Mouse (Mus musculus): ENCODE data around the gene Lrrc29. TPM values are rescaled to one million over a fixed set of nuclear protein-coding genes. Genes with fewer than 3 reads are reported as not detected.
A peak's percentile ranks its signal among the peaks of the same experiment; 100 is the strongest.

The Lrrc29 gene
- polyA plus RNA-seq, 1 experiment: 117 TPM

DNA sequence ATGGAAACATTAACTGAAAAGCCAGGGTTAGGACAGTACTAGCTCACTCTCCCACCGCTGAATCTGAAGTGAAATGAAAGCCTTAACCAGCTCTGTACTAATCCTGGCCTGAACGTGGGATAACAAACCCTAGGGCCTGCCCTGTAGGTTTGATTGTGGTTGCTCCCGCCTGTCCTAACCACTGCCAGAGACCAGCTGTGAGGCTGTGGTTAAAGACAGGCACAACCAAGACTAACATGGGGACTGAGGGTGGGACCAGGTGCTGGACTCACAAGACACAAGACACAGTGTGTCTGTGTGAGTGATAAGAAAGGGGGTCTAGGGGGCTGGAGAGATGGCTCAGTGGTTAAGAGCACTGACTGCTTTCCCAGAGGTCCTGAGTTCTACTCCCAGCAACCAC lies 45.5 kb downstream of the Lrrc29 start:
- no peak overlapping the region for H3K4me3 ChIP-seq (ENCODE audit: control insufficient read depth, low read depth, low read length)
- no peaks in the 10 kb centered on the region for H3K27me3 ChIP-seq (ENCODE audit: control insufficient read depth, insufficient read depth, low read length)
- H3K27ac ChIP-seq (ENCODE audit: control insufficient read depth, insufficient read depth, low read depth, low read length): no peak overlapping the region
- H3K4me1 ChIP-seq (ENCODE audit: control insufficient read depth, insufficient read depth, low read length): peaks cover 12% of the 10 kb centered on the region
- no peaks in the 10 kb centered on the region for H3K36me3 ChIP-seq (ENCODE audit: control insufficient read depth, insufficient read depth, low read length)
- TF ChIP-seq POLR2A (IDR thresholded peaks at IDR 0.05; ENCODE audit: control insufficient read depth, low read depth, low read length): no peak
- TF ChIP-seq CTCF (IDR thresholded peaks at IDR 0.05; ENCODE audit: control insufficient read depth, insufficient read depth, insufficient replicate concordance, low read depth, low read length): no peak

DNA sequence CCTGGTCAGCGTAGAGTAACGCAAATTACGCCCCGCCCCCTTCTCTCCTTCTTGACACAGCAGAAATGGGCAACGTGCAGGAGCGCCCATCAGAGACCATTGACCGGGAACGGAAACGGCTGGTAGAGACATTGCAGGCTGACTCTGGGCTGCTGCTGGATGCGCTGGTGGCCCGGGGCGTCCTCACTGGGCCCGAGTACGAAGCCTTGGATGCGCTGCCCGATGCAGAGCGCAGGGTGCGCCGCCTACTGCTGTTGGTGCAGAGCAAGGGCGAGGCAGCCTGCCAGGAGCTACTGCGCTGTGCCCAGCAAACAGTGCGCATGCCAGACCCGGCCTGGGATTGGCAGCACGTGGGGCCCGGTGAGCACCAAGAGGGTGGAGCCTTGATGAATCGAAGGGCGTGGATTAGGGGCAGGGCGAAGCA lies 47.2 kb downstream of the Lrrc29 start:
- Histone ChIP-seq H3K27ac (ENCODE audit: control insufficient read depth, insufficient read depth, low read depth, low read length) (no peak overlapping the region), H3K36me3 (ENCODE audit: control insufficient read depth, insufficient read depth, low read length) (no peaks in the 10 kb centered on the region), H3K4me3 (ENCODE audit: control insufficient read depth, low read depth, low read length) (peak overlapping the region; percentile 23), H3K4me1 (ENCODE audit: control insufficient read depth, insufficient read depth, low read length) (peaks cover 12% of the 10 kb centered on the region), H3K27me3 (ENCODE audit: control insufficient read depth, insufficient read depth, low read length) (no peaks in the 10 kb centered on the region)
- TF ChIP-seq CTCF (IDR thresholded peaks at IDR 0.05; ENCODE audit: control insufficient read depth, insufficient read depth, insufficient replicate concordance, low read depth, low read length) (no peak), POLR2A (IDR thresholded peaks at IDR 0.05; ENCODE audit: control insufficient read depth, low read depth, low read length) (no peak)

- TF ChIP-seq POLR2A (IDR thresholded peaks at IDR 0.05; ENCODE audit: control insufficient read depth, low read depth, low read length): no peak
- no peak for TF ChIP-seq CTCF (IDR thresholded peaks at IDR 0.05; ENCODE audit: control insufficient read depth, insufficient read depth, insufficient replicate concordance, low read depth, low read length)
- Histone ChIP-seq H3K27ac (ENCODE audit: control insufficient read depth, insufficient read depth, low read depth, low read length) (no peak overlapping the region), H3K4me1 (ENCODE audit: control insufficient read depth, insufficient read depth, low read length) (peaks cover 12% of the 10 kb centered on the region), H3K27me3 (ENCODE audit: control insufficient read depth, insufficient read depth, low read length) (no peaks in the 10 kb centered on the region), H3K36me3 (ENCODE audit: control insufficient read depth, insufficient read depth, low read length) (no peaks in the 10 kb centered on the region), H3K4me3 (ENCODE audit: control insufficient read depth, low read depth, low read length) (peak overlapping the region; percentile 33)
These were observed 49.6 kb downstream of the Lrrc29 start for GRCm38 (mm10) chr8:105276292-105277120.

- no peaks in the 10 kb centered on the region for H3K27me3 ChIP-seq (ENCODE audit: control insufficient read depth, insufficient read depth, low read length)
- no peaks in the 10 kb centered on the region for H3K36me3 ChIP-seq (ENCODE audit: control insufficient read depth, insufficient read depth, low read length)
- H3K27ac ChIP-seq (ENCODE audit: control insufficient read depth, insufficient read depth, low read depth, low read length): no peak within 1 kb of the TSS
- TF ChIP-seq POLR2A (IDR thresholded peaks at IDR 0.05; ENCODE audit: control insufficient read depth, low read depth, low read length) (no peak), CTCF (IDR thresholded peaks at IDR 0.05; ENCODE audit: control insufficient read depth, insufficient read depth, insufficient replicate concordance, low read depth, low read length) (no peak)
- H3K4me3 ChIP-seq (ENCODE audit: control insufficient read depth, low read depth, low read length): peak within 1 kb of the TSS; percentile 33
- H3K4me1 ChIP-seq (ENCODE audit: control insufficient read depth, insufficient read depth, low read length): peaks cover 13% of the 10 kb centered on the region
These were observed 50.2 kb downstream of the Lrrc29 start, which contains the start of gene Nol3 for GRCm38 (mm10) chr8:105275840-105276239. Nol3 (plus strand) TSS chr8:105276140.

DNA sequence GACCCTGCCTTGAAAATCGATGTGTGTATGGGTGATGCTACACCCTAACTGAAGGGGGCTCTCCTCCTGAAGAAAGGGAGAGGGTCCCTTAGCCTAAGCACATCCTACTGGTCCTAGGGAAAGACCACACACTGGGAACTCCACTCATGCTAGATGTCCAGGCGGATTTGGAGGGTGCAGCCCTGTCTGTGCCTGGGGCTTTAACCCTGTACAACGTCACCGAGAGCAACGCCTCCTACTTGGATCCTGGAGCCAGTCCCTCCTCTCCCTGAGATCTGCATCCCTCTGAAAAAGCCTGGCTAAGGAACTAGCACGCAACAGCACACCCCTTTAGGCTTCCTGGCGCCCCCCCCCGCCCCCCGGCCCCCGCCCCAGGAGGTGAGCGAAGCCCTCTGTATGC lies 50.7 kb downstream of the Lrrc29 start:
- Histone ChIP-seq H3K36me3 (ENCODE audit: control insufficient read depth, insufficient read depth, low read length) (no peaks in the 10 kb centered on the region), H3K4me3 (ENCODE audit: control insufficient read depth, low read depth, low read length) (no peak overlapping the region), H3K27ac (ENCODE audit: control insufficient read depth, insufficient read depth, low read depth, low read length) (no peak overlapping the region), H3K27me3 (ENCODE audit: control insufficient read depth, insufficient read depth, low read length) (no peaks in the 10 kb centered on the region), H3K4me1 (ENCODE audit: control insufficient read depth, insufficient read depth, low read length) (peaks cover 17% of the 10 kb centered on the region)
- TF ChIP-seq POLR2A (IDR thresholded peaks at IDR 0.05; ENCODE audit: control insufficient read depth, low read depth, low read length): no peak
- no peak for TF ChIP-seq CTCF (IDR thresholded peaks at IDR 0.05; ENCODE audit: control insufficient read depth, insufficient read depth, insufficient replicate concordance, low read depth, low read length)

- TF ChIP-seq CTCF (IDR thresholded peaks at IDR 0.05; ENCODE audit: control insufficient read depth, insufficient read depth, insufficient replicate concordance, low read depth, low read length): no peak
- TF ChIP-seq POLR2A (IDR thresholded peaks at IDR 0.05; ENCODE audit: control insufficient read depth, low read depth, low read length): no peak
- no peaks in the 10 kb centered on the region for H3K36me3 ChIP-seq (ENCODE audit: control insufficient read depth, insufficient read depth, low read length)
- no peak overlapping the region; the same call in 1 of the 2 replicates for H3K4me3 ChIP-seq (ENCODE audit: control insufficient read depth, low read depth, low read length)
- no peaks in the 10 kb centered on the region for H3K27me3 ChIP-seq (ENCODE audit: control insufficient read depth, insufficient read depth, low read length)
- peaks cover 27% of the 10 kb centered on the region for H3K4me1 ChIP-seq (ENCODE audit: control insufficient read depth, insufficient read depth, low read length)
- no peak overlapping the region for H3K27ac ChIP-seq (ENCODE audit: control insufficient read depth, insufficient read depth, low read depth, low read length)
These were observed 55.2 kb downstream of the Lrrc29 start for GRCm38 (mm10) chr8:105270916-105271186.

GRCm38 (mm10) chr8:105270101-105270915 lies 55.8 kb downstream of the Lrrc29 start:
- no peaks in the 10 kb centered on the region for H3K27me3 ChIP-seq (ENCODE audit: control insufficient read depth, insufficient read depth, low read length)
- H3K27ac ChIP-seq (ENCODE audit: control insufficient read depth, insufficient read depth, low read depth, low read length): no peak overlapping the region
- peak overlapping the region; percentile 10 for H3K4me3 ChIP-seq (ENCODE audit: control insufficient read depth, low read depth, low read length)
- TF ChIP-seq POLR2A (IDR thresholded peaks at IDR 0.05; ENCODE audit: control insufficient read depth, low read depth, low read length): no peak
- TF ChIP-seq CTCF (IDR thresholded peaks at IDR 0.05; ENCODE audit: control insufficient read depth, insufficient read depth, insufficient replicate concordance, low read depth, low read length): no peak
- H3K4me1 ChIP-seq (ENCODE audit: control insufficient read depth, insufficient read depth, low read length): peaks cover 27% of the 10 kb centered on the region
- no peaks in the 10 kb centered on the region for H3K36me3 ChIP-seq (ENCODE audit: control insufficient read depth, insufficient read depth, low read length)

All from testis, adult 2 months (tissue).